Mouse (Mus musculus) lung, embryonic 15.5 days (tissue): ENCODE measurements around the gene Padi3. TPM values are rescaled to one million over a fixed set of nuclear protein-coding genes. Genes with fewer than 3 reads are reported as not detected.

Source experiments
- ATAC-seq: fragments of 200-750 bp; cut with Nextera tagmentation; 2 replicates; pipeline ENCODE4 v1.8.0; 2017; ENCODE audit warnings: moderate number of reproducible peaks, borderline replicate concordance; ENCODE audit not compliant: low FRiP score, low TSS enrichment; ENCODE audit errors: extremely low read depth
- H3K27ac ChIP-seq: fragments of 300-500 bp; sonication (generic); 2 replicates; pipeline ENCODE4 v1.5.1; 2015; ENCODE audit warnings: moderate library complexity, mild to moderate bottlenecking, inconsistent platforms
- H3K27me3 ChIP-seq: fragments of 300-500 bp; sonication (generic); 2 replicates; pipeline ENCODE4 v1.6.1; 2015; ENCODE audit warnings: inconsistent platforms
- H3K36me3 ChIP-seq: fragments of 300-500 bp; sonication (generic); 2 replicates; pipeline ENCODE4 v1.6.1; 2015; ENCODE audit warnings: inconsistent platforms
- H3K4me1 ChIP-seq: fragments of 300-500 bp; sonication (generic); 2 replicates; pipeline ENCODE4 v1.6.1; 2015; ENCODE audit warnings: inconsistent platforms
- H3K4me2 ChIP-seq: fragments of 300-500 bp; sonication (generic); 2 replicates; pipeline ENCODE4 v1.6.1; 2015; ENCODE audit warnings: inconsistent platforms, mild to moderate bottlenecking, moderate library complexity
- H3K4me3 ChIP-seq: fragments of 300-500 bp; sonication (generic); 2 replicates; pipeline ENCODE4 v1.5.1; 2015; ENCODE audit warnings: mild to moderate bottlenecking, inconsistent platforms
- H3K9ac ChIP-seq: fragments of 300-500 bp; sonication (generic); 2 replicates; pipeline ENCODE4 v1.6.1; 2015; ENCODE audit warnings: inconsistent platforms
- H3K9me3 ChIP-seq: fragments of 300-500 bp; sonication (generic); 2 replicates; pipeline ENCODE4 v1.6.1; 2016; ENCODE audit warnings: inconsistent platforms
- WGBS: fragments of 180-500 bp; shearing (Covaris S2); methylation state at CpG from one replicate; pipeline ENCODE4 v1.1.7; 2015; 5-methylcytosine and 5-hydroxymethylcytosine counted together
- polyA plus RNA-seq: library from polyadenylated mRNA; unstranded; fragments of >200 nt; fragmentation: Nextera tagmentation; extraction: Ambion mirVana; gene quantifications from 2 replicates; pipeline ENCODE4 v1.2.1, GENCODE M21; 2015

The Padi3 gene
- 0.31 and 0.34 TPM in 2 replicates for polyA plus RNA-seq

DNA sequence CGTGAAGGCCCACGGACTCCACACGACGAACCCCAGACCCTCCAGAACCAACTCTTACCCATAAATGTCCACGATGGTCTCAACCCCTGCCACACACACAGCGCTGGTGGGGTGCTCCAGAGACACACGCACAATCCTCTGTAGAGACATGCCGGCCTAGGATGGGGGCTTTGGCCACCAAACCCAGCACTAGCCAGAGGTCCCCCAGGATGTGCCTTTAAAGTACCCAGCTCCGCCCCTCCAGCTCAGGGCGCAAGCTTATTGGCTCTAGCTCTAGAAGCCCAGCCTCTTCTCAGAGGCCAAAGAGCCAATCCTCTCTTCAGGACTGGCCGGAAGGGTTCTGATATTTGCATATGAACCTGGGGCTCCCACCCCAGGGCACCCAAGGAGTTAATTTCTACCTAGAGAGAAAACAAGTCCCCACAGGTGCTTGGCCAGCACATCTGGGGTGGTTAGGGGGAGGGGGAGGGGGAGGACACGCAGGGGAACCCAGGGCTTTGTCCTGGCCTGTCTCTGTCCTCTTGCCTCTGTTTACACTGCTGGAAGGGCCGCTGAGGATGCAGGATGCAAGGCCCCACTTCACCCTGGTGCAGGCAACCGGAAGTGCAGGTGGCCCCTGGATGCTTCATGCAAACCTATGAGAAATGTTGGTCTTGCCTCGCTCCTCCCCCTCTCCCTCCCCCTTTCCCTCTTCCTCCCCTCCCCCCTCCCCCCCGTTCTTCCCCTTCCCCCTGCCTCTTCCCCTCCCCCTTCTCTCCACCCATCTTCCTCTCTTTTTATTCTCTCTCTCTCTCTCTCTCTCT lies at the start of gene Padi3:
Padi3 (minus strand) TSS at position 191 of the 803 bp plus-strand sequence.
- Histone ChIP-seq H3K27me3 (no peaks in the 10 kb centered on the region; the same call in 1 of the 2 replicates), H3K9me3 (no peaks in the 10 kb centered on the region), H3K36me3 (no peaks in the 10 kb centered on the region), H3K4me3 (no peak within 1 kb of the TSS), H3K4me1 (0 out of 2 replicates have a peak, but pooled peaks cover 2% of the 10 kb centered on the region), H3K9ac (no peak within 1 kb of the TSS), H3K27ac (no peak within 1 kb of the TSS), H3K4me2 (no peak within 1 kb of the TSS)
- 69% methylated on average over 16 of the region's 16 CpGs for WGBS
- ATAC-seq: no peak

DNA sequence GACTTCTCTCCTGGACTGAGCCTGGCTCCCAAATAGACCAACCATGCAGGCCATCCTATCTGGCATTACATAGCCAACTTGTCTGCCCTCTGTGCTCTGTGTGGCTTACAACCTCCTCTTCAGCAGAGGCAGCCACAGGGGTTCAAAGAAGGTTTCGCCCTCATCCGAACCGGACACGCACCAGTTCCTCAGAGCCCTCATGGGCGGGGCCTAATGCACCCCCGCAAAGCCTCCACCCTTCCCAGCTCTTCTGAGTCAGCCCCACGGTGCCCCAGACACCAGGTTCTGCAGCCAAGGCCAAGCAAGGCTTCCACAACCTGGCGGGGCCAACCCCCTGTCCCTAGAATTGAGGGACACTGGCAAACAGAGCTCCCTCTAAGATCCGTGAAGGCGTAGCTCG lies 48.8 kb upstream of the Padi3 start:
- WGBS: 81% methylated on average over 11 of the region's 11 CpGs
- no peaks in the 10 kb centered on the region for H3K9me3 ChIP-seq
- no peak for ATAC-seq
- no peak overlapping the region for H3K4me3 ChIP-seq
- H3K9ac ChIP-seq: no peak overlapping the region
- no peaks in the 10 kb centered on the region for H3K27me3 ChIP-seq
- H3K27ac ChIP-seq: no peak overlapping the region
- H3K4me1 ChIP-seq: 0 out of 2 replicates have a peak, but pooled peaks cover 6% of the 10 kb centered on the region
- no peak overlapping the region for H3K4me2 ChIP-seq
- H3K36me3 ChIP-seq: no peaks in the 10 kb centered on the region

- WGBS: 56% methylated on average over 7 of the region's 7 CpGs
- Histone ChIP-seq H3K9ac (no peak overlapping the region), H3K4me1 (0 out of 2 replicates have a peak, but pooled peaks cover 6% of the 10 kb centered on the region), H3K9me3 (no peaks in the 10 kb centered on the region), H3K4me3 (no peak overlapping the region), H3K27ac (no peak overlapping the region), H3K27me3 (no peaks in the 10 kb centered on the region), H3K36me3 (no peaks in the 10 kb centered on the region), H3K4me2 (no peak overlapping the region)
- ATAC-seq: no peak
These were observed 47.4 kb upstream of the Padi3 start for GRCm38 (mm10) chr4:140857813-140858212.

GRCm38 (mm10) chr4:140857041-140857440 lies 46.6 kb upstream of the Padi3 start:
- Histone ChIP-seq H3K36me3 (no peaks in the 10 kb centered on the region), H3K4me1 (0 out of 2 replicates have a peak, but pooled peaks cover 6% of the 10 kb centered on the region), H3K4me2 (no peak overlapping the region), H3K27ac (no peak overlapping the region), H3K9ac (no peak overlapping the region), H3K9me3 (no peaks in the 10 kb centered on the region), H3K27me3 (no peaks in the 10 kb centered on the region), H3K4me3 (no peak overlapping the region)
- WGBS: 70% methylated on average over 5 of the region's 5 CpGs
- ATAC-seq: no peak

DNA sequence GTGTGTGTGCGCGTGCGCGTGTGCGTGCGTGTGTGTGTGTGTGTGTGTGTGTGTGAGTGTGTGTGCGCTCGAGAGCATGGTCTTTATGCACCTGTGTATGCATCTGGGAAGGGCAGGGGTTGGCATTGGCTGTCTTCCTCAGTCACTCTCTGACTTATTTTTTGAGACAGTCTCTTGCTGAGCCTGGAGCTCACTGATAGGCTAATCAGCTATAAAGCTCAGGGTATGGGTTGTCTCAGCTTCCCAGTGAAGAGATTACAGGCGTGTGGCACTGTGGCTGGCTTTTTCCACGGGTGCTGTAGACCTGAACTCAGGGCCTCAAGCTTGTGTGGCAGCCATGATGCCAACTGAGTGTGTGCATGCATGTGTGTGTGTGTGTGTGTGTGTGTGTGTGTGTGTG lies 44.7 kb upstream of the Padi3 start:
- Histone ChIP-seq H3K9me3 (no peaks in the 10 kb centered on the region), H3K4me2 (no peak overlapping the region), H3K9ac (no peak overlapping the region), H3K27me3 (no peaks in the 10 kb centered on the region), H3K4me3 (no peak overlapping the region), H3K36me3 (no peaks in the 10 kb centered on the region), H3K4me1 (0 out of 2 replicates have a peak, but pooled peaks cover 6% of the 10 kb centered on the region), H3K27ac (no peak overlapping the region)
- WGBS: 89% methylated on average over 9 of the region's 10 CpGs
- peak; percentile 28; the same call in 1 of the 2 replicates for ATAC-seq

- H3K36me3 ChIP-seq: no peaks in the 10 kb centered on the region
- H3K4me2 ChIP-seq: no peak overlapping the region
- WGBS: 40% methylated on average over 10 of the region's 10 CpGs
- no peaks in the 10 kb centered on the region for H3K9me3 ChIP-seq
- no peaks in the 10 kb centered on the region for H3K27me3 ChIP-seq
- no peak overlapping the region for H3K4me3 ChIP-seq
- 0 out of 2 replicates have a peak, but pooled peaks cover 6% of the 10 kb centered on the region for H3K4me1 ChIP-seq
- no peak overlapping the region for H3K27ac ChIP-seq
- no peak for ATAC-seq
- no peak overlapping the region for H3K9ac ChIP-seq
These were observed 44.0 kb upstream of the Padi3 start for GRCm38 (mm10) chr4:140854455-140854864.

DNA sequence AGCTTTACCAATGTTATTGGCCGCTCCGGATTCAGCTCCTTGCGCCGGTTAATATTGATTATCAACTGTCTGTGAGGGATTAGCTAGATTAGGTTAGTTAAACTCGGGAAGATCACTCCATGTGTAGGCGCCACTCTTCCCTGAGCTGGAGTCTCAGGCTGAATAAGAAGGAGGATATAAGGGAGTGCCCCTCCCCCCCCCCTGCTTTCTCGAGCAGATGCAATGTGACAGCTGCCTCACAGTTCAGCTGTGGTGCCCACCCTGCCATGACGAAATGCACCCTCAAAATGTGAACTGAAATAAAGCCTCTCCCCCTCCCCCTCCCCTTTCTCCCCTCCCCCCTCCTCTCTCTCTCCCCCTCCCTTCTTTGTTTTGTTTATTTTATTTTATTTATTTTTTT lies 43.2 kb upstream of the Padi3 start:
- 46% methylated on average over 8 of the region's 8 CpGs for WGBS
- no peak overlapping the region for H3K9ac ChIP-seq
- 0 out of 2 replicates have a peak, but pooled peaks cover 6% of the 10 kb centered on the region for H3K4me1 ChIP-seq
- no peak overlapping the region for H3K4me2 ChIP-seq
- no peaks in the 10 kb centered on the region for H3K9me3 ChIP-seq
- H3K27ac ChIP-seq: no peak overlapping the region
- no peak for ATAC-seq
- no peak overlapping the region for H3K4me3 ChIP-seq
- no peaks in the 10 kb centered on the region for H3K27me3 ChIP-seq
- H3K36me3 ChIP-seq: no peaks in the 10 kb centered on the region

GRCm38 (mm10) chr4:140849310-140849709 lies 38.9 kb upstream of the Padi3 start:
- Histone ChIP-seq H3K4me1 (no peaks in the 10 kb centered on the region), H3K9ac (no peak overlapping the region), H3K9me3 (no peaks in the 10 kb centered on the region), H3K4me3 (no peak overlapping the region), H3K27ac (no peak overlapping the region), H3K36me3 (no peaks in the 10 kb centered on the region), H3K4me2 (no peak overlapping the region), H3K27me3 (no peaks in the 10 kb centered on the region)
- 81% methylated on average over 11 of the region's 11 CpGs for WGBS
- no peak for ATAC-seq

- no peak within 1 kb of the TSS for H3K4me2 ChIP-seq
- WGBS: 69% methylated on average over 6 of the region's 6 CpGs
- no peak for ATAC-seq
- no peaks in the 10 kb centered on the region for H3K9me3 ChIP-seq
- H3K36me3 ChIP-seq: no peaks in the 10 kb centered on the region
- no peak within 1 kb of the TSS for H3K27ac ChIP-seq
- H3K27me3 ChIP-seq: no peaks in the 10 kb centered on the region
- H3K9ac ChIP-seq: no peak within 1 kb of the TSS
- H3K4me1 ChIP-seq: no peaks in the 10 kb centered on the region
- H3K4me3 ChIP-seq: no peak within 1 kb of the TSS
These were observed 35.2 kb upstream of the Padi3 start, which contains the start of gene Padi1 for GRCm38 (mm10) chr4:140845666-140846065. Gene Padi1, minus strand, starts transcription at chr4:140845778.

DNA sequence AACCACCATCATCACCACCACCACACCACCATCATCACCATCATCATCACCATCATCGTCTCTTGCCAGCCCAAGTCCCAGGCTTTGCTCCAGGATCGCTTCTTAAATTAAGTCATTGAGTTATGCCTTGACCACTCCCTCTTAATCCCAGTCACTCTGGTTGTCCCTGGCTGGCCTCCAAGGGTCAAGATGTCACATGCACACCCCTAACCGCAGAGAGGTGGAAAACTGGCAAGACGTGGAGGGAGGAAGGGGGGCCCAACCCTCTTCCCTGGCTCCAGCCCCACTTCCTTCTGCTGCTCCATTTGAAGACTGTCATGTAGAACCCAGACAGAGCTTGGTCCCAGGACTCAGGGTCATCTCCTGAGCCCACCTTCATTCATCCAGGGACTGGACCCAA lies 34.5 kb upstream of the Padi3 start:
- H3K4me3 ChIP-seq: no peak overlapping the region
- no peak overlapping the region for H3K27ac ChIP-seq
- H3K9me3 ChIP-seq: no peaks in the 10 kb centered on the region
- H3K9ac ChIP-seq: no peak overlapping the region
- no peaks in the 10 kb centered on the region for H3K4me1 ChIP-seq
- no peaks in the 10 kb centered on the region for H3K36me3 ChIP-seq
- 45% methylated on average over 4 of the region's 4 CpGs for WGBS
- no peak overlapping the region for H3K4me2 ChIP-seq
- no peaks in the 10 kb centered on the region for H3K27me3 ChIP-seq
- no peak for ATAC-seq

DNA sequence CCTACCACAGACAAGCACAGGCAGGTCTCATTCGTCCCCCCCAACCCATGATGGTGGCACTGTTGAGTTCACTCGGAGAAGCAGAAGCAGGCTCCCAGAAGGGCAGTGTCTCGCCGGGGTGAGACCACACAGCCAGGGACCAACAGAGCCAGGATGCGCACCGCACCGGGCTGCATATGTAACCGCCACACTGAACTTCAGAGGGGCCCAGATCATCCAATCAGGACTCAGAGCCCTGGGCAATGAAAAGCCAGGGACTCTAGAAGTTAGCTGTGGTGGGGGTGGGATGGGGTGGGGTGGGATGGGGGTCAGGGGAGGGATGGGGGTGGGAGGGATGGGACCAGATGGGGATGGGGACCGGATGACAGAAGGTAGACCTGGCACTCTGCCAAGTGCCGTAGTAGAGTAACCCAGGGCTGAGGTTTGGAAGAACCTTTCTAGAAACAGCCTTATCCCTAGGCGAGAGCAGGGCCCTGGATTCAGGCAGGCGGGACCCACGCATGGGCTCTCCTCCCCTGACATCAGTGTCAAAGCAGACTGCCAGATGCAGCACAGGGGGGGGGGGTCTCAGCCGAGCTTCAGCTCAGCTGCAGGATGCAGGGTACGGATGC lies 33.3 kb upstream of the Padi3 start:
- H3K4me2 ChIP-seq: no peak overlapping the region
- H3K4me3 ChIP-seq: no peak overlapping the region
- 59% methylated on average over 15 of the region's 15 CpGs for WGBS
- H3K9me3 ChIP-seq: no peaks in the 10 kb centered on the region
- no peak overlapping the region for H3K27ac ChIP-seq
- H3K36me3 ChIP-seq: no peaks in the 10 kb centered on the region
- H3K4me1 ChIP-seq: no peaks in the 10 kb centered on the region
- no peak for ATAC-seq
- no peak overlapping the region for H3K9ac ChIP-seq
- H3K27me3 ChIP-seq: no peaks in the 10 kb centered on the region

DNA sequence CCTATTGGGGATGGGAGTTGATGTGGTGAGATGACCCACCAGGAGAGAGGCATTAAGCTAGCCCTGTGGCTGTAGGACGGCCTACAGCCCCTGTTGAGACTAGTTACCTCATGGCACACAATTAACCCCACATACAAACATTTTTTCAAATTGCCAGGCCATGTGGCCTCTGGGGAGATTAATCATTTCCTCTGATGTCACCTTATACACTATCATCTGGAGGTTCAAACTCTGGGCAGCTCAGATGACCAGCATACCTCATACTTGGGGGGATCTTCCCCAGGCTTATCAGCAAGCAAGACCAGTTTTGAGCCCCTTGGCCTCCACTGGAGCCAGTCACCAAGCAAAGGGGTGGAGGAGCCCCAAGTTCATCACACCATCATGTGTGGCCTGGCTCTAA lies 32.5 kb upstream of the Padi3 start:
- ATAC-seq: no peak
- no peak overlapping the region for H3K4me2 ChIP-seq
- WGBS: 74% methylated on average over 1 of the region's 1 CpGs
- H3K4me3 ChIP-seq: no peak overlapping the region
- no peaks in the 10 kb centered on the region for H3K4me1 ChIP-seq
- no peaks in the 10 kb centered on the region for H3K27me3 ChIP-seq
- H3K36me3 ChIP-seq: no peaks in the 10 kb centered on the region
- no peak overlapping the region for H3K9ac ChIP-seq
- H3K9me3 ChIP-seq: no peaks in the 10 kb centered on the region
- no peak overlapping the region for H3K27ac ChIP-seq
